Mouse (Mus musculus): ENCODE results near the gene Prrt1. TPM values are rescaled to one million over a fixed set of nuclear protein-coding genes. Genes with fewer than 3 reads are reported as not detected.

The Prrt1 gene
- polyA plus RNA-seq, 2 experiments from 2014 or later: 1.4 to 2.2 TPM

GRCm38 (mm10) chr17:34651507-34652221, 22.3 kb downstream of the Prrt1 start:
- no peak for ATAC-seq

- no peak for ATAC-seq
Observed at GRCm38 (mm10) chr17:34652546-34652945, 23.2 kb downstream of the Prrt1 start.

GRCm38 (mm10) chr17:34652985-34653384, 23.7 kb downstream of the Prrt1 start:
- ATAC-seq: no peak

GRCm38 (mm10) chr17:34653746-34654285, 24.5 kb downstream of the Prrt1 start:
- no peak for ATAC-seq

GRCm38 (mm10) chr17:34654392-34654791, 25.1 kb downstream of the Prrt1 start:
- ATAC-seq: no peak

GRCm38 (mm10) chr17:34655160-34655559, 25.8 kb downstream of the Prrt1 start:
- no peak for ATAC-seq

GRCm38 (mm10) chr17:34655581-34655991, 26.3 kb downstream of the Prrt1 start:
- ATAC-seq: no peak

- no peak for ATAC-seq
Observed at GRCm38 (mm10) chr17:34656666-34657065, 27.3 kb downstream of the Prrt1 start.

GRCm38 (mm10) chr17:34657271-34657670, 27.9 kb downstream of the Prrt1 start:
- ATAC-seq: no peak

- no peak for ATAC-seq
Observed at GRCm38 (mm10) chr17:34658145-34658544, 28.8 kb downstream of the Prrt1 start.

GRCm38 (mm10) chr17:34658591-34658990, 29.3 kb downstream of the Prrt1 start:
- ATAC-seq: no peak

- ATAC-seq: no peak
Observed at GRCm38 (mm10) chr17:34659181-34659896, 30.0 kb downstream of the Prrt1 start.

- ATAC-seq: no peak
Observed at GRCm38 (mm10) chr17:34659897-34660214, 30.5 kb downstream of the Prrt1 start.

GRCm38 (mm10) chr17:34660259-34660820, 31.0 kb downstream of the Prrt1 start:
- no peak for ATAC-seq

GRCm38 (mm10) chr17:34661121-34661591, 31.8 kb downstream of the Prrt1 start:
- no peak for ATAC-seq

GRCm38 (mm10) chr17:34662468-34662867, 33.1 kb downstream of the Prrt1 start:
- no peak for ATAC-seq

GRCm38 (mm10) chr17:34662978-34663377, 33.6 kb downstream of the Prrt1 start:
- no peak for ATAC-seq

GRCm38 (mm10) chr17:34663558-34663957, 34.2 kb downstream of the Prrt1 start:
- ATAC-seq: no peak

GRCm38 (mm10) chr17:34664472-34664871, 35.1 kb downstream of the Prrt1 start:
- no peak for ATAC-seq

- ATAC-seq: no peak
Observed at GRCm38 (mm10) chr17:34670235-34670634, 40.9 kb downstream of the Prrt1 start, which contains the start of gene Tnxb. Gene Tnxb (plus strand): TSS chr17:34670535.

GRCm38 (mm10) chr17:34671151-34672066, 42.1 kb downstream of the Prrt1 start:
- ATAC-seq: no peak

- ATAC-seq: no peak
Observed at GRCm38 (mm10) chr17:34672246-34672792, 43.0 kb downstream of the Prrt1 start.
